Mouse (Mus musculus) CD4-positive helper T cell, adult 2 months (primary cell): ENCODE results near the gene Myh7b.
"Not testable (repeated sequence)": the region's sequence is repeated elsewhere in the genome, so short reads cannot be mapped to it uniquely, and the experiment has no call there.

Experiments used
- DNase-seq: peaks from one replicate; pipeline ENCODE4 v3.0.0-alpha.2; 2012; ENCODE audit warnings: low read depth, missing footprints, low spot score

Gene Myh7b

GRCm38 (mm10) chr2:155604560-155605235 is 6.3 kb upstream of the Myh7b start:
- no peak for DNase-seq

- DNase-seq = not testable (repeated sequence)
These were observed 5.8 kb upstream of the Myh7b start for GRCm38 (mm10) chr2:155605236-155605589.

GRCm38 (mm10) chr2:155606360-155606759 is 4.7 kb upstream of the Myh7b start:
- DNase-seq = no peak

GRCm38 (mm10) chr2:155611834-155612550 is 980 bp downstream of the Myh7b start:
- no peak for DNase-seq

GRCm38 (mm10) chr2:155613326-155613755 is 2.3 kb downstream of the Myh7b start:
- DNase-seq = peak; percentile 82

- DNase-seq = no peak
These were observed 2.9 kb downstream of the Myh7b start for GRCm38 (mm10) chr2:155613953-155614352.

- no peak for DNase-seq
These were observed 6.0 kb downstream of the Myh7b start for GRCm38 (mm10) chr2:155616971-155617370.

- DNase-seq = peak; percentile 75
These were observed 8.8 kb downstream of the Myh7b start for GRCm38 (mm10) chr2:155619817-155620216.

- no peak for DNase-seq
These were observed 11.6 kb downstream of the Myh7b start for GRCm38 (mm10) chr2:155622606-155623005.

GRCm38 (mm10) chr2:155623996-155624395 is 13.0 kb downstream of the Myh7b start:
- DNase-seq = no peak

GRCm38 (mm10) chr2:155624730-155625129 is 13.7 kb downstream of the Myh7b start:
- peak; percentile 61 for DNase-seq

- no peak for DNase-seq
These were observed 15.3 kb downstream of the Myh7b start for GRCm38 (mm10) chr2:155626277-155626676.

GRCm38 (mm10) chr2:155627030-155627738 is 16.2 kb downstream of the Myh7b start:
- peak; percentile 75 for DNase-seq

- DNase-seq = no peak
These were observed 17.1 kb downstream of the Myh7b start for GRCm38 (mm10) chr2:155628112-155628511.

GRCm38 (mm10) chr2:155628519-155628918 is 17.5 kb downstream of the Myh7b start:
- no peak for DNase-seq

GRCm38 (mm10) chr2:155629231-155629661 is 18.2 kb downstream of the Myh7b start:
- DNase-seq = no peak

GRCm38 (mm10) chr2:155630153-155630552 is 19.1 kb downstream of the Myh7b start:
- DNase-seq = no peak

GRCm38 (mm10) chr2:155630590-155631416 is 19.8 kb downstream of the Myh7b start:
- DNase-seq = no peak

- DNase-seq = no peak
These were observed 21.3 kb downstream of the Myh7b start for GRCm38 (mm10) chr2:155632138-155632936.

GRCm38 (mm10) chr2:155633121-155633520 is 22.1 kb downstream of the Myh7b start:
- no peak for DNase-seq

GRCm38 (mm10) chr2:155633731-155634130 is 22.7 kb downstream of the Myh7b start:
- no peak for DNase-seq
